Mouse (Mus musculus) central nervous system, embryonic 11.5 days (tissue): ENCODE measurements around the gene Tbc1d8. TPM values are rescaled to one million over a fixed set of nuclear protein-coding genes. Genes with fewer than 3 reads are reported as not detected.

ENCODE experiments used
- polyA plus RNA-seq: library from polyadenylated mRNA; depleted of rRNA; stranded (reverse); fragments of >200 nt; gene quantifications from 2 replicates; pipeline ENCODE4 v1.2.3, GENCODE M21; 2012; rRNA removed

Gene Tbc1d8
- polyA plus RNA-seq: 5.7 and 7.0 TPM in 2 replicates

GRCm38 (mm10) chr1:39478057-39478895, at the start of gene Tbc1d8:
Gene Tbc1d8 (minus strand): TSS chr1:39478755.

GRCm38 (mm10) chr1:39367601-39368266, 110.8 kb downstream of the Tbc1d8 start, which contains the start of gene Rpl31:
Gene Rpl31 (plus strand): TSS chr1:39367842.

Other genes with a start within 250 kb of the Tbc1d8 start
- gene Rpl31, start 110.9 kb downstream of the Tbc1d8 start, polyA plus RNA-seq: 1,410 and 2,645 TPM in 2 replicates
- gene Cnot11, start 56.2 kb upstream of the Tbc1d8 start, polyA plus RNA-seq: 20.8 and 24.3 TPM in 2 replicates
- gene Rnf149, start 98.7 kb upstream of the Tbc1d8 start, polyA plus RNA-seq: 32.0 and 35.7 TPM in 2 replicates
- 0.47 and 0.48 TPM in 2 replicates for gene Creg2, start 172.7 kb upstream of the Tbc1d8 start, polyA plus RNA-seq
- gene Rfx8, start 242.2 kb upstream of the Tbc1d8 start, polyA plus RNA-seq: 0.55 and 0.98 TPM in 2 replicates